Comparison of ENCODE assay signal across 8 mouse cellular contexts in genomic region chr5:108366328-108366983, GRCm38 (mm10). TPM values are rescaled to one million over a fixed set of nuclear protein-coding genes. Genes with fewer than 3 reads are reported as not detected.
DNase-seq lines count a peak whose midpoint lies in the region; ATAC-seq and TF ChIP-seq lines count a peak whose summit lies in the region.

No protein-coding gene starts in this region.

- H3K27me3 ChIP-seq in heart, embryonic 10.5 days (ENCODE audit: insufficient read depth, poor library complexity, severe bottlenecking): peaks cover 89% of the 10 kb centered on the region
- H3K27me3 ChIP-seq in forebrain, embryonic 16.5 days (replicated peaks; ENCODE audit: control insufficient read depth, insufficient read depth, low read length): peaks cover 77% of the 10 kb centered on the region
- H3K27me3 ChIP-seq in limb, embryonic 10.5 days (ENCODE audit: low read depth, poor library complexity, severe bottlenecking): peaks cover 94% of the 10 kb centered on the region
- H3K27me3 ChIP-seq in neural tube, embryonic 15.5 days (replicated peaks): peaks cover 78% of the 10 kb centered on the region

- peak overlapping the region; percentile 62 for H3K4me2 ChIP-seq in forebrain, embryonic 16.5 days (ENCODE audit: low read length)
- peak overlapping the region; percentile 95 for H3K4me2 ChIP-seq in neural tube, embryonic 15.5 days

- H3K9ac ChIP-seq in ES-E14 (ENCODE audit: insufficient read depth, low read depth, low read length, poor library complexity, severe bottlenecking): no peak overlapping the region
- H3K9ac ChIP-seq in forebrain, embryonic 16.5 days (replicated peaks; ENCODE audit: low read depth, low read length): peak overlapping the region; percentile 73
- H3K9ac ChIP-seq in neural tube, embryonic 15.5 days (replicated peaks): peak overlapping the region; percentile 71

- WGBS in heart, embryonic 10.5 days: 2% methylated on average over 60 of the region's 60 CpGs
- 1% methylated on average over 60 of the region's 60 CpGs for WGBS in forebrain, embryonic 16.5 days
- WGBS in limb, embryonic 10.5 days: 1% methylated on average over 60 of the region's 60 CpGs
- 2% methylated on average over 60 of the region's 60 CpGs for WGBS in neural tube, embryonic 15.5 days

- H3K36me3 ChIP-seq in heart, embryonic 10.5 days: no peaks in the 10 kb centered on the region
- no peaks in the 10 kb centered on the region for H3K36me3 ChIP-seq in ES-E14 (ENCODE audit: control insufficient read depth, insufficient read depth, low read length, poor library complexity, severe bottlenecking)
- no peaks in the 10 kb centered on the region for H3K36me3 ChIP-seq in forebrain, embryonic 16.5 days (ENCODE audit: control insufficient read depth, insufficient read depth)
- no peaks in the 10 kb centered on the region for H3K36me3 ChIP-seq in limb, embryonic 10.5 days
- no peaks in the 10 kb centered on the region for H3K36me3 ChIP-seq in neural tube, embryonic 15.5 days

- peak overlapping the region; percentile 71 for H3K4me3 ChIP-seq in heart, embryonic 10.5 days
- H3K4me3 ChIP-seq in ES-E14 (ENCODE audit: insufficient read depth in 1 of 2, low read depth in 1 of 2, low read length in 2 of 2, poor library complexity in 1 of 2, severe bottlenecking in 1 of 2): peak overlapping the region; percentile 66 to 67
- peak overlapping the region; percentile 64 for H3K4me3 ChIP-seq in forebrain, embryonic 16.5 days (replicated peaks; ENCODE audit: low read length)
- H3K4me3 ChIP-seq in limb, embryonic 10.5 days: peak overlapping the region; percentile 53
- peak overlapping the region; percentile 77 for H3K4me3 ChIP-seq in neural tube, embryonic 15.5 days (replicated peaks)

- in situ Hi-C loops in ES-E14 (cut with MboI; ENCODE audit: low sequenced_read_pairs in 2 of 2, unreplicated experiment in 2 of 2): no loop called here

- peak; percentile 35 for ATAC-seq in forebrain, embryonic 16.5 days
- no peak for ATAC-seq in neural tube, embryonic 15.5 days (ENCODE audit: low FRiP score)

- H3K4me1 ChIP-seq in heart, embryonic 10.5 days: peaks cover 30% of the 10 kb centered on the region
- peaks cover 0 to 2% of the 10 kb centered on the region in 2 experiments; a peak in 1 of 4 replicates for H3K4me1 ChIP-seq in ES-E14 (ENCODE audit: control insufficient read depth in 2 of 2, insufficient read depth in 2 of 2, low read length in 2 of 2, poor library complexity in 1 of 2)
- peaks cover 30% of the 10 kb centered on the region for H3K4me1 ChIP-seq in forebrain, embryonic 16.5 days (replicated peaks; ENCODE audit: control insufficient read depth, insufficient read depth, low read length)
- H3K4me1 ChIP-seq in limb, embryonic 10.5 days: peaks cover 29% of the 10 kb centered on the region
- H3K4me1 ChIP-seq in neural tube, embryonic 15.5 days: peaks cover 46% of the 10 kb centered on the region

- intact Hi-C loops in heart, postnatal 25 days (cut with DNase I): no loop called here

- H3K9me3 ChIP-seq in heart, embryonic 10.5 days: no peaks in the 10 kb centered on the region
- no peaks in the 10 kb centered on the region for H3K9me3 ChIP-seq in ES-E14 (ENCODE audit: control insufficient read depth, insufficient read depth, low read depth, low read length)
- no peaks in the 10 kb centered on the region for H3K9me3 ChIP-seq in forebrain, embryonic 16.5 days (ENCODE audit: control insufficient read depth, low read length)
- H3K9me3 ChIP-seq in limb, embryonic 10.5 days (replicated peaks): no peaks in the 10 kb centered on the region
- no peaks in the 10 kb centered on the region for H3K9me3 ChIP-seq in neural tube, embryonic 15.5 days (replicated peaks)

- H3K27ac ChIP-seq in heart, embryonic 10.5 days: 0 out of 2 replicates have a peak overlapping the region, but pooled peaks have one; percentile 22
- H3K27ac ChIP-seq in ES-E14 (ENCODE audit: insufficient read depth, low read depth, low read length, poor library complexity, severe bottlenecking): no peak overlapping the region
- no peak overlapping the region for H3K27ac ChIP-seq in forebrain, embryonic 16.5 days (ENCODE audit: low read length)
- H3K27ac ChIP-seq in limb, embryonic 10.5 days: no peak overlapping the region
- no peak overlapping the region; the same call in 1 of the 2 replicates for H3K27ac ChIP-seq in neural tube, embryonic 15.5 days (replicated peaks)

- DNase-seq in heart, embryonic 10.5 days (ENCODE audit: low spot score): no peak
- no peak for DNase-seq in heart, postnatal 25 days (ENCODE audit: low spot score)
- DNase-seq in ES-E14 (ENCODE audit: low read depth, low spot score): no peak
- DNase-seq in limb, embryonic 10.5 days (ENCODE audit: low spot score): peak; percentile 67
- DNase-seq in layer of hippocampus, adult 8-10 months (ENCODE audit: low spot score in 2 of 2): no peak
- no peak for DNase-seq in urinary bladder, adult 2 months (ENCODE audit: low spot score)

TF ChIP-seq in ES-E14, 5 proteins besides CTCF, POLR2A, EP300 and RAD21:
- no peak for TF ChIP-seq ZNF384 (IDR thresholded peaks at IDR 0.05; ENCODE audit: low read depth, low read length)
- TF ChIP-seq ZC3H11A (IDR thresholded peaks at IDR 0.05; ENCODE audit: borderline replicate concordance, low read depth, low read length): no peak
- TF ChIP-seq CHD2 (IDR thresholded peaks at IDR 0.05; ENCODE audit: low read depth, low read length): no peak
- no peak for TF ChIP-seq HCFC1 (IDR thresholded peaks at IDR 0.05; ENCODE audit: borderline replicate concordance, insufficient read depth, low read length)
- TF ChIP-seq MAFK (IDR thresholded peaks at IDR 0.05; ENCODE audit: insufficient read depth, low read depth, low read length): no peak

RNA-seq across cellular contexts. Expression of gene Gm42517, which starts 1.3 kb away (rescaled TPM):
- polyA plus RNA-seq in heart, embryonic 10.5 days (2016; fragmentation: Nextera tagmentation; extraction: Ambion mirVana): 0.06 TPM in 1 of 2 replicates, not detected in the other
- under 1 TPM; 0.50 to 0.78 TPM for total RNA-seq in heart, postnatal 25 days (2021)
- total RNA-seq in ES-E14 (2012; rRNA removed): 0.16 and 0.45 TPM in 2 replicates
- 1.2 and 1.4 TPM in 2 replicates for polyA plus RNA-seq in forebrain, embryonic 16.5 days (2015; fragmentation: Nextera tagmentation; extraction: Ambion mirVana)
- not detected in 2 replicates for polyA plus RNA-seq in limb, embryonic 10.5 days (2016; fragmentation: Nextera tagmentation; extraction: Ambion mirVana)
- 2.4 and 3.0 TPM in 2 replicates for polyA plus RNA-seq in neural tube, embryonic 15.5 days (2015; fragmentation: Nextera tagmentation; extraction: Ambion mirVana)
- 10 to 100 TPM; 45.5 to 49.4 (median 47.9) TPM for total RNA-seq in layer of hippocampus, adult 8-10 months (2022)
- 1.7 and 1.8 TPM in 2 replicates for polyA plus RNA-seq in urinary bladder, adult 2 months (2012; rRNA removed)

RNA-seq across cellular contexts. Expression of gene Pde6b, which starts 21.7 kb away (rescaled TPM):
- 0.40 TPM in 1 of 2 replicates, not detected in the other for polyA plus RNA-seq in heart, embryonic 10.5 days (2016; fragmentation: Nextera tagmentation; extraction: Ambion mirVana)
- total RNA-seq in heart, postnatal 25 days (2021): not detected
- total RNA-seq in ES-E14 (2012; rRNA removed): 0.04 and 0.16 TPM in 2 replicates
- polyA plus RNA-seq in forebrain, embryonic 16.5 days (2015; fragmentation: Nextera tagmentation; extraction: Ambion mirVana): 0.20 TPM in 1 of 2 replicates, not detected in the other
- 0.11 and 0.34 TPM in 2 replicates for polyA plus RNA-seq in limb, embryonic 10.5 days (2016; fragmentation: Nextera tagmentation; extraction: Ambion mirVana)
- polyA plus RNA-seq in neural tube, embryonic 15.5 days (2015; fragmentation: Nextera tagmentation; extraction: Ambion mirVana): 0.29 and 0.34 TPM in 2 replicates
- total RNA-seq in layer of hippocampus, adult 8-10 months (2022): under 1 TPM; 0.10 to 0.52 (median 0.34) TPM
- polyA plus RNA-seq in urinary bladder, adult 2 months (2012; rRNA removed): not detected in 2 replicates

RNA-seq across cellular contexts. Expression of gene Pigg, which starts 54.0 kb away (rescaled TPM):
- 6.9 and 7.9 TPM in 2 replicates for polyA plus RNA-seq in heart, embryonic 10.5 days (2016; fragmentation: Nextera tagmentation; extraction: Ambion mirVana)
- 10 to 100 TPM in 1 of 2 experiments, 1 to 10 TPM in 1; 9.0 to 10.7 TPM for total RNA-seq in heart, postnatal 25 days (2021)
- total RNA-seq in ES-E14 (2012; rRNA removed): 17.8 and 21.8 TPM in 2 replicates
- 6.8 and 7.5 TPM in 2 replicates for polyA plus RNA-seq in forebrain, embryonic 16.5 days (2015; fragmentation: Nextera tagmentation; extraction: Ambion mirVana)
- polyA plus RNA-seq in limb, embryonic 10.5 days (2016; fragmentation: Nextera tagmentation; extraction: Ambion mirVana): 6.1 TPM in 2 replicates
- polyA plus RNA-seq in neural tube, embryonic 15.5 days (2015; fragmentation: Nextera tagmentation; extraction: Ambion mirVana): 4.5 and 4.9 TPM in 2 replicates
- total RNA-seq in layer of hippocampus, adult 8-10 months (2022): 10 to 100 TPM; 10.8 to 15.2 (median 12.7) TPM
- polyA plus RNA-seq in urinary bladder, adult 2 months (2012; rRNA removed): 8.7 and 9.1 TPM in 2 replicates
